Mouse (Mus musculus) forebrain, embryonic 15.5 days (tissue): ENCODE results near the gene Map3k6. TPM values are rescaled to one million over a fixed set of nuclear protein-coding genes. Genes with fewer than 3 reads are reported as not detected.

Experiments
- ATAC-seq: fragments of 200-750 bp; cut with Nextera tagmentation; replicated peaks from 2 replicates; pipeline ENCODE4 v1.8.0; 2017; ENCODE audit warnings: mild to moderate bottlenecking, moderate TSS enrichment, moderate library complexity
- H3K27ac ChIP-seq: fragments of 300-500 bp; sonication (generic); replicated peaks from 2 replicates; pipeline ENCODE4 v1.5.1; 2015; ENCODE audit warnings: mild to moderate bottlenecking, inconsistent platforms
- H3K27me3 ChIP-seq: fragments of 300-500 bp; sonication (generic); 2 replicates; pipeline ENCODE4 v1.6.1; 2015; ENCODE audit warnings: inconsistent platforms
- H3K36me3 ChIP-seq: fragments of 300-500 bp; sonication (generic); 2 replicates; pipeline ENCODE4 v1.6.1; 2015; ENCODE audit warnings: mild to moderate bottlenecking, inconsistent platforms
- H3K4me1 ChIP-seq: fragments of 300-500 bp; sonication (generic); 2 replicates; pipeline ENCODE4 v1.6.1; 2015; ENCODE audit warnings: inconsistent platforms
- H3K4me2 ChIP-seq: fragments of 300-500 bp; sonication (generic); replicated peaks from 2 replicates; pipeline ENCODE4 v1.6.1; 2015; ENCODE audit warnings: mild to moderate bottlenecking, inconsistent platforms
- H3K4me3 ChIP-seq: fragments of 300-500 bp; sonication (generic); 2 replicates; pipeline ENCODE4 v1.5.1; 2015; ENCODE audit warnings: mild to moderate bottlenecking, inconsistent platforms
- H3K9ac ChIP-seq: fragments of 300-500 bp; sonication (generic); replicated peaks from 2 replicates; pipeline ENCODE4 v1.6.1; 2015; ENCODE audit warnings: mild to moderate bottlenecking, inconsistent platforms
- H3K9me3 ChIP-seq: fragments of 300-500 bp; sonication (generic); 2 replicates; pipeline ENCODE4 v1.6.1; 2016; ENCODE audit warnings: inconsistent platforms
- WGBS: fragments of 180-500 bp; shearing (Covaris S2); methylation state at CpG from one replicate; pipeline ENCODE4 v1.1.7; 2015; ENCODE audit warnings: mixed read lengths; 5-methylcytosine and 5-hydroxymethylcytosine counted together
- polyA plus RNA-seq: library from polyadenylated mRNA; unstranded; fragments of >200 nt; fragmentation: Nextera tagmentation; extraction: Ambion mirVana; gene quantifications from 2 replicates; pipeline ENCODE4 v1.2.1, GENCODE M21; 2015

Gene Map3k6
- polyA plus RNA-seq, 1 experiment from 2014 or later = 1.7 TPM

- no peaks in the 10 kb centered on the region for H3K36me3 ChIP-seq
- H3K4me2 ChIP-seq = no peak overlapping the region
- H3K4me1 ChIP-seq = no peaks in the 10 kb centered on the region
- no peak for ATAC-seq
- H3K27me3 ChIP-seq = peaks cover 11% of the 10 kb centered on the region
- H3K9me3 ChIP-seq = no peaks in the 10 kb centered on the region
- no peak overlapping the region for H3K27ac ChIP-seq
- no peak overlapping the region for H3K9ac ChIP-seq
- H3K4me3 ChIP-seq = no peak overlapping the region
- 80% methylated on average over 12 of the region's 12 CpGs for WGBS
Measured at GRCm38 (mm10) chr4:133257798-133258408, 17.3 kb downstream of the Map3k6 start.

GRCm38 (mm10) chr4:133261641-133262374 lies 21.2 kb downstream of the Map3k6 start:
- H3K9me3 ChIP-seq = no peaks in the 10 kb centered on the region
- WGBS = 48% methylated on average over 10 of the region's 10 CpGs
- no peak overlapping the region for H3K9ac ChIP-seq
- H3K4me3 ChIP-seq = no peak overlapping the region
- H3K27ac ChIP-seq = no peak overlapping the region
- no peaks in the 10 kb centered on the region for H3K4me1 ChIP-seq
- peaks cover 33% of the 10 kb centered on the region for H3K36me3 ChIP-seq
- no peak overlapping the region for H3K4me2 ChIP-seq
- no peak for ATAC-seq
- H3K27me3 ChIP-seq = no peaks in the 10 kb centered on the region

DNA sequence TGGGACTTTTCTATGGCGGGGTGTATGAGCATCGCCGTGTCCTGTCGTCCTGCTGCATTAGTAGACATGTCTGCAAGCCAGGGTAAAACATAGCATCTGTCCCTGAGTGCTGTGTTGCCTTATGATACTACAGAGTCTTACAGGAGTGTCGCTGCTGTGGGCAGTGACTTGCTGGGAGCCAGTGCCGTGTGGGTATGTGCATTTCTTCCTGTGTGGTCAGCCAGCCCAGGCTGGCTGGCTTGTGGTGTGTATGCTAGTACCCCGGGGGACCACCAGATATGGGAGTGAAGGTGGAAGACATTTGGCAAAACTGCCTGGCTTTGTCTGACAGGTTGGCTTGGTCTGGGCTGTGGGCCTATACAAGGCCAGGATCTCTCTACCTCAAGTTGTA lies 21.8 kb downstream of the Map3k6 start:
- Histone ChIP-seq H3K9me3 (no peaks in the 10 kb centered on the region), H3K4me3 (no peak overlapping the region), H3K4me1 (no peaks in the 10 kb centered on the region), H3K9ac (no peak overlapping the region), H3K4me2 (no peak overlapping the region), H3K27ac (no peak overlapping the region), H3K27me3 (no peaks in the 10 kb centered on the region), H3K36me3 (peaks cover 37% of the 10 kb centered on the region)
- WGBS = 68% methylated on average over 7 of the region's 7 CpGs
- ATAC-seq = no peak

- no peaks in the 10 kb centered on the region for H3K4me1 ChIP-seq
- no peaks in the 10 kb centered on the region for H3K9me3 ChIP-seq
- H3K4me2 ChIP-seq = no peak within 1 kb of the TSS
- whole genome bisulfite sequencing = 42% methylated on average over 7 of the region's 7 CpGs
- H3K4me3 ChIP-seq = no peak within 1 kb of the TSS
- ATAC-seq = no peak
- no peak within 1 kb of the TSS for H3K27ac ChIP-seq
- H3K27me3 ChIP-seq = no peaks in the 10 kb centered on the region
- peaks cover 42% of the 10 kb centered on the region for H3K36me3 ChIP-seq
- no peak within 1 kb of the TSS for H3K9ac ChIP-seq
Measured at GRCm38 (mm10) chr4:133262882-133263281, 22.3 kb downstream of the Map3k6 start, which contains the start of gene Sytl1. Sytl1 (minus strand) TSS chr4:133263113.

DNA sequence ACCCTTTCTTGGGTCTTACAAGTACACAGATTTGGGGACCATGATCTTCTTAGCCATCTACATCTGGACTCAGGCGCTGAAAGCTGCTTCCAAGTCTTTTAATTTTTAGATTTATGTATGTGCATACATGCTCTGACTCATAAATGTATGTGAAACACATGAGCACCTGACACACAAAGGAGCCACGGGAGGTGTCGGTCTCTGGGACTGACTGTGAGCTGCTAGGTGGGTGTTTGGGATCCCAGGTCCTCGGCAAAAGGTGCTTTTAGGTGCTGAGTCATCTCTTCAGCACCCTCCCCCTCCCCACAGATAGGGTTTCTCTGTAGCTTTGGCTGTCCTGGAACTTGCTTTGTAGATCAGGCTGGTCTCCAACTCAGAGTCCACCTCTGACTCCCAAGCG lies 23.1 kb downstream of the Map3k6 start:
- H3K36me3 ChIP-seq = peaks cover 51% of the 10 kb centered on the region

DNA sequence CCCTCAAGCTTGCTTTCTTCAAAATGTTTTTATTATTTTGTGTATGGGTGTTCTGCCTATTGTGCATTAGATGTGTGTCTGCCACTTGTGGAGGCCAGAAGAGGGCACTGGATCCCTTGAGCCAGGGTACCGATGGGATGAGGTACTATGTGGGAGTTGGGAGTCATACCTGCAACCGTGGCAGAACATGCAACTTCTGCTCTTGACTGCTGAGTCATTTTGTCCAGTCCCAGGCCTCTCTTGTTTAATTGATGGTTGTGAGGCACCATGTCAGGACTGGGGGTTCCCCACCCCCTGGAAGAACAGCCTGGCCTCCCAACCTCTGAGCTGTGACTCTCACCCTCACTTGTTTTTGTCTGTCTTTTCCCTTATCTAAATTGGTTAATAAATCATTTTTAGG lies 23.9 kb downstream of the Map3k6 start:
- Histone ChIP-seq H3K4me3 (no peak overlapping the region), H3K4me2 (no peak overlapping the region), H3K9me3 (no peaks in the 10 kb centered on the region), H3K27me3 (no peaks in the 10 kb centered on the region), H3K4me1 (no peaks in the 10 kb centered on the region), H3K36me3 (peaks cover 58% of the 10 kb centered on the region), H3K9ac (no peak overlapping the region), H3K27ac (no peak overlapping the region)
- ATAC-seq = no peak
- 94% methylated on average over 2 of the region's 2 CpGs for WGBS

More for the DNA sequence above, 23.1 kb downstream of the Map3k6 start:
- H3K4me3 ChIP-seq = no peak overlapping the region
- H3K4me1 ChIP-seq = no peaks in the 10 kb centered on the region
- no peak overlapping the region for H3K4me2 ChIP-seq
- H3K27ac ChIP-seq = no peak overlapping the region
- no peaks in the 10 kb centered on the region for H3K27me3 ChIP-seq
- no peaks in the 10 kb centered on the region for H3K9me3 ChIP-seq
- no peak for ATAC-seq
- 91% methylated on average over 5 of the region's 5 CpGs for WGBS
- H3K9ac ChIP-seq = no peak overlapping the region

- Histone ChIP-seq H3K27ac (no peak overlapping the region), H3K4me2 (no peak overlapping the region), H3K36me3 (peaks cover 58% of the 10 kb centered on the region), H3K4me3 (no peak overlapping the region), H3K9me3 (no peaks in the 10 kb centered on the region), H3K9ac (no peak overlapping the region), H3K27me3 (no peaks in the 10 kb centered on the region), H3K4me1 (no peaks in the 10 kb centered on the region)
- ATAC-seq = no peak
- 92% methylated on average over 3 of the region's 3 CpGs for WGBS
Measured at GRCm38 (mm10) chr4:133265297-133265696, 24.7 kb downstream of the Map3k6 start.

- no peak overlapping the region for H3K27ac ChIP-seq
- no peak for ATAC-seq
- H3K9me3 ChIP-seq = no peaks in the 10 kb centered on the region
- H3K4me1 ChIP-seq = no peaks in the 10 kb centered on the region
- H3K4me3 ChIP-seq = no peak overlapping the region
- peaks cover 58% of the 10 kb centered on the region for H3K36me3 ChIP-seq
- H3K4me2 ChIP-seq = no peak overlapping the region
- WGBS = 96% methylated on average over 4 of the region's 4 CpGs
- H3K9ac ChIP-seq = no peak overlapping the region
- H3K27me3 ChIP-seq = no peaks in the 10 kb centered on the region
Measured at GRCm38 (mm10) chr4:133265759-133266158, 25.1 kb downstream of the Map3k6 start.

- no peaks in the 10 kb centered on the region for H3K9me3 ChIP-seq
- ATAC-seq = no peak
- H3K4me2 ChIP-seq = no peak overlapping the region
- H3K9ac ChIP-seq = no peak overlapping the region
- H3K36me3 ChIP-seq = peaks cover 58% of the 10 kb centered on the region
- no peaks in the 10 kb centered on the region for H3K27me3 ChIP-seq
- no peak overlapping the region for H3K4me3 ChIP-seq
- 95% methylated on average over 12 of the region's 12 CpGs for WGBS
- H3K27ac ChIP-seq = no peak overlapping the region
- H3K4me1 ChIP-seq = no peaks in the 10 kb centered on the region
Measured at GRCm38 (mm10) chr4:133266248-133266880, 25.7 kb downstream of the Map3k6 start.

GRCm38 (mm10) chr4:133268931-133269330 lies 28.3 kb downstream of the Map3k6 start:
- ATAC-seq = no peak
- no peaks in the 10 kb centered on the region for H3K9me3 ChIP-seq
- H3K4me2 ChIP-seq = no peak overlapping the region
- no peak overlapping the region for H3K4me3 ChIP-seq
- H3K36me3 ChIP-seq = peaks cover 54% of the 10 kb centered on the region
- no peak overlapping the region for H3K27ac ChIP-seq
- no peaks in the 10 kb centered on the region for H3K27me3 ChIP-seq
- H3K9ac ChIP-seq = no peak overlapping the region
- 94% methylated on average over 3 of the region's 3 CpGs for WGBS
- H3K4me1 ChIP-seq = no peaks in the 10 kb centered on the region

GRCm38 (mm10) chr4:133269596-133269995 lies 29.0 kb downstream of the Map3k6 start:
- Histone ChIP-seq H3K27ac (no peak overlapping the region), H3K4me2 (no peak overlapping the region), H3K4me1 (no peaks in the 10 kb centered on the region), H3K4me3 (no peak overlapping the region), H3K27me3 (no peaks in the 10 kb centered on the region), H3K9me3 (no peaks in the 10 kb centered on the region), H3K9ac (no peak overlapping the region), H3K36me3 (peaks cover 49% of the 10 kb centered on the region)
- WGBS = 94% methylated on average over 3 of the region's 3 CpGs
- no peak for ATAC-seq

DNA sequence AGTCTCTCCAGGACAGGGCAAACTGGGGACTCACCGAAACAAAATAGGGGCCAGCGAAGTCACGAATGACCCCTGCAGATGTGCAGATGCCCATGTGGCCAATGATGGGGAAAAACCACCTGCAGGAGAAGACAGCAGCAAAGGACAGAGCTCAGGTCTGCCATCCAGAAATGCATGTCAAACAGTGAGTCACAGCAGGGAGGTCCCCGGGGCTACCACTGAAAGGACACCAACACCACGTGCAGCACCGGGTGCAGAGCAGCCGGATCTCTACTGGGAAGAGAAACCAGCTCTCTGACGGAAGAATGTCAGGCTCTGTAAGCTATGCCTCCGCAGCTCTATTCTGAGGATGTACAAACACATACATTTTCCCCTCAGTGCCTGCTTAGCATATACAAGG lies 30.3 kb downstream of the Map3k6 start:
- WGBS = 94% methylated on average over 9 of the region's 9 CpGs

More for the DNA sequence above, 30.3 kb downstream of the Map3k6 start:
- Histone ChIP-seq H3K4me1 (peaks cover 6% of the 10 kb centered on the region), H3K9ac (no peak overlapping the region), H3K27ac (no peak overlapping the region), H3K9me3 (no peaks in the 10 kb centered on the region), H3K4me3 (no peak overlapping the region), H3K27me3 (no peaks in the 10 kb centered on the region), H3K4me2 (no peak overlapping the region), H3K36me3 (peaks cover 36% of the 10 kb centered on the region)
- no peak for ATAC-seq
